Mouse (Mus musculus) small intestine, adult 2 months (tissue): ENCODE results near the gene Mnd1. TPM values are rescaled to one million over a fixed set of nuclear protein-coding genes. Genes with fewer than 3 reads are reported as not detected.

ENCODE experiments used
- H3K27ac ChIP-seq: fragments of 200-500 bp; 2 replicates; pipeline ENCODE4 v1.5.1; 2012; ENCODE audit warnings: low read depth, low read length, control low read depth, inconsistent platforms; ENCODE audit not compliant: insufficient read depth
- H3K27me3 ChIP-seq: fragments of 200-500 bp; 2 replicates; pipeline ENCODE4 v1.6.1; 2012; ENCODE audit warnings: mild to moderate bottlenecking, moderate library complexity, low read length, inconsistent platforms; ENCODE audit not compliant: control insufficient read depth, insufficient read depth
- H3K36me3 ChIP-seq: fragments of 200-500 bp; 2 replicates; pipeline ENCODE4 v1.6.1; 2012; ENCODE audit warnings: mild to moderate bottlenecking, low read length, control low read depth, inconsistent platforms; ENCODE audit not compliant: control insufficient read depth, insufficient read depth
- H3K4me1 ChIP-seq: fragments of 200-500 bp; 2 replicates; pipeline ENCODE4 v1.6.1; 2012; ENCODE audit warnings: low read length, inconsistent platforms, mixed read lengths; ENCODE audit not compliant: control insufficient read depth, insufficient read depth, insufficient read length
- H3K4me3 ChIP-seq: fragments of 200-500 bp; 2 replicates; pipeline ENCODE4 v1.5.1; 2012; ENCODE audit warnings: low read depth, mild to moderate bottlenecking, control low read depth, inconsistent platforms, low read length, moderate library complexity
- CTCF ChIP-seq: fragments of 200-500 bp; IDR thresholded peaks from 2 replicates; pipeline ENCODE4 v1.5.1; 2012; ENCODE audit warnings: low read depth, mild to moderate bottlenecking, control low read depth, inconsistent platforms, low read length, moderate library complexity, mixed read lengths; ENCODE audit not compliant: insufficient replicate concordance, insufficient read length; ENCODE audit errors: extremely low read depth
- POLR2A ChIP-seq: fragments of 200-500 bp; IDR thresholded peaks from 2 replicates; pipeline ENCODE4 v1.6.1; 2012; ENCODE audit warnings: low read depth, mild to moderate bottlenecking, control low read depth, inconsistent platforms, low read length, moderate library complexity
- WGBS: fragments of 180-500 bp; shearing (Covaris S2); methylation state at CpG from one replicate; pipeline ENCODE4 v1.1.7; 2018; 5-methylcytosine and 5-hydroxymethylcytosine counted together
- polyA plus RNA-seq: library from polyadenylated mRNA; depleted of rRNA; stranded (reverse); fragments of >200 nt; gene quantifications from 2 replicates; pipeline ENCODE4 v1.2.3, GENCODE M21; 2012

Mnd1 gene
- polyA plus RNA-seq, 1 experiment, result not detected

- TF ChIP-seq POLR2A (no peak), CTCF (no peak)
- no peak overlapping the region for H3K4me3 ChIP-seq
- WGBS, result 85% methylated on average over 4 of the region's 4 CpGs
- no peaks in the 10 kb centered on the region for H3K36me3 ChIP-seq
- no peaks in the 10 kb centered on the region for H3K27me3 ChIP-seq
- no peak overlapping the region for H3K27ac ChIP-seq
- H3K4me1 ChIP-seq, result peaks cover 2% of the 10 kb centered on the region; the same call in 1 of the 2 replicates
Measured at GRCm38 (mm10) chr3:84077505-84077904, 78.1 kb downstream of the Mnd1 start.

GRCm38 (mm10) chr3:84076543-84077332 lies 78.8 kb downstream of the Mnd1 start:
- WGBS, result 82% methylated on average over 13 of the region's 13 CpGs
- Histone ChIP-seq H3K27me3 (no peaks in the 10 kb centered on the region), H3K4me1 (peaks cover 2% of the 10 kb centered on the region; the same call in 1 of the 2 replicates), H3K27ac (no peak overlapping the region), H3K36me3 (no peaks in the 10 kb centered on the region), H3K4me3 (no peak overlapping the region)
- TF ChIP-seq CTCF (no peak), POLR2A (no peak)

GRCm38 (mm10) chr3:84075516-84075915 lies 80.1 kb downstream of the Mnd1 start:
- Histone ChIP-seq H3K4me3 (no peak overlapping the region), H3K4me1 (peaks cover 2% of the 10 kb centered on the region; the same call in 1 of the 2 replicates), H3K27ac (no peak overlapping the region), H3K27me3 (no peaks in the 10 kb centered on the region), H3K36me3 (no peaks in the 10 kb centered on the region)
- WGBS, result 61% methylated on average over 4 of the region's 4 CpGs
- TF ChIP-seq CTCF (no peak), POLR2A (no peak)

- TF ChIP-seq CTCF, result no peak
- no peak for TF ChIP-seq POLR2A
- H3K4me3 ChIP-seq, result no peak overlapping the region
- H3K36me3 ChIP-seq, result no peaks in the 10 kb centered on the region
- peak overlapping the region; percentile 27; the same call in 1 of the 2 replicates for H3K27ac ChIP-seq
- 86% methylated on average over 2 of the region's 2 CpGs for WGBS
- H3K27me3 ChIP-seq, result no peaks in the 10 kb centered on the region
- H3K4me1 ChIP-seq, result peaks cover 2% of the 10 kb centered on the region; the same call in 1 of the 2 replicates
Measured at GRCm38 (mm10) chr3:84074777-84075176, 80.8 kb downstream of the Mnd1 start.

- peaks cover 2% of the 10 kb centered on the region; the same call in 1 of the 2 replicates for H3K4me1 ChIP-seq
- H3K36me3 ChIP-seq, result no peaks in the 10 kb centered on the region
- no peak for TF ChIP-seq POLR2A
- TF ChIP-seq CTCF, result no peak
- 16% methylated on average over 2 of the region's 2 CpGs for WGBS
- no peaks in the 10 kb centered on the region for H3K27me3 ChIP-seq
- H3K4me3 ChIP-seq, result no peak overlapping the region
- H3K27ac ChIP-seq, result no peak overlapping the region
Measured at GRCm38 (mm10) chr3:84071641-84072040, 83.9 kb downstream of the Mnd1 start.

GRCm38 (mm10) chr3:84070811-84071210 lies 84.8 kb downstream of the Mnd1 start:
- no peaks in the 10 kb centered on the region for H3K4me1 ChIP-seq
- H3K27me3 ChIP-seq, result no peaks in the 10 kb centered on the region
- no peak for TF ChIP-seq CTCF
- no peak for TF ChIP-seq POLR2A
- H3K36me3 ChIP-seq, result no peaks in the 10 kb centered on the region
- H3K4me3 ChIP-seq, result no peak overlapping the region
- WGBS, result 86% methylated on average over 8 of the region's 8 CpGs
- H3K27ac ChIP-seq, result no peak overlapping the region

GRCm38 (mm10) chr3:84068831-84069709 lies 86.5 kb downstream of the Mnd1 start:
- Histone ChIP-seq H3K27ac (no peak overlapping the region), H3K36me3 (no peaks in the 10 kb centered on the region), H3K27me3 (no peaks in the 10 kb centered on the region), H3K4me3 (no peak overlapping the region), H3K4me1 (no peaks in the 10 kb centered on the region)
- 79% methylated on average over 13 of the region's 13 CpGs for WGBS
- TF ChIP-seq POLR2A, result no peak
- no peak for TF ChIP-seq CTCF
